Mouse (Mus musculus): ENCODE results near the gene Fam208b.
A peak's percentile ranks its signal among the peaks of the same experiment; 100 is the strongest.

- TF ChIP-seq CTCF (IDR thresholded peaks at IDR 0.05) (peak; percentile 49), POLR2A (IDR thresholded peaks at IDR 0.05; ENCODE audit: insufficient read depth, low read depth, low read length) (peak; percentile 76), EP300 (IDR thresholded peaks at IDR 0.05; ENCODE audit: insufficient read depth, low read depth, low read length) (0 out of 2 replicates have a peak, but pooled peaks have one; percentile 7)
Measured at GRCm38 (mm10) chr13:3633895-3634811, 23.2 kb upstream of the Fam208b start, which contains the start of gene Asb13.
